Mouse (Mus musculus) limb, embryonic 15.5 days (tissue): ENCODE measurements at regions not wholly inside any gene's neighbourhood (a gene's known extent, or its start where the extent isn't known, plus 50 kb on each side); places are given as distances from the start of the nearest gene placed in this dataset.
"Not testable (repeated sequence)": the region's sequence is repeated elsewhere in the genome, so short reads cannot be mapped to it uniquely, and the experiment has no call there.

Experiments used
- ATAC-seq: fragments of 200-750 bp; cut with Nextera tagmentation; 2 replicates; pipeline ENCODE4 v1.8.0; 2017; ENCODE audit warnings: low read depth, moderate TSS enrichment; ENCODE audit not compliant: insufficient number of reproducible peaks, low FRiP score, low TSS enrichment
- H3K27ac ChIP-seq: fragments of 300-500 bp; sonication (generic); 2 replicates; pipeline ENCODE4 v1.5.1; 2015; ENCODE audit warnings: moderate library complexity, mild to moderate bottlenecking, inconsistent platforms
- H3K27me3 ChIP-seq: fragments of 300-500 bp; sonication (generic); 2 replicates; pipeline ENCODE4 v1.6.1; 2015; ENCODE audit warnings: inconsistent platforms
- H3K36me3 ChIP-seq: fragments of 300-500 bp; sonication (generic); 2 replicates; pipeline ENCODE4 v1.6.1; 2015; ENCODE audit warnings: inconsistent platforms
- H3K4me1 ChIP-seq: fragments of 300-500 bp; sonication (generic); 2 replicates; pipeline ENCODE4 v1.6.1; 2015; ENCODE audit warnings: inconsistent platforms
- H3K4me2 ChIP-seq: fragments of 300-500 bp; sonication (generic); 2 replicates; pipeline ENCODE4 v1.6.1; 2015; ENCODE audit warnings: mild to moderate bottlenecking, inconsistent platforms
- H3K4me3 ChIP-seq: fragments of 300-500 bp; sonication (generic); 2 replicates; pipeline ENCODE4 v1.5.1; 2015; ENCODE audit warnings: mild to moderate bottlenecking, inconsistent platforms
- H3K9ac ChIP-seq: fragments of 300-500 bp; sonication (generic); 2 replicates; pipeline ENCODE4 v1.6.1; 2015; ENCODE audit warnings: inconsistent platforms
- H3K9me3 ChIP-seq: fragments of 300-500 bp; sonication (generic); 2 replicates; pipeline ENCODE4 v1.6.1; 2016; ENCODE audit warnings: inconsistent platforms
- WGBS: fragments of 180-500 bp; shearing (Covaris S2); methylation state at CpG from one replicate; pipeline ENCODE4 v1.1.7; 2015; 5-methylcytosine and 5-hydroxymethylcytosine counted together

DNA sequence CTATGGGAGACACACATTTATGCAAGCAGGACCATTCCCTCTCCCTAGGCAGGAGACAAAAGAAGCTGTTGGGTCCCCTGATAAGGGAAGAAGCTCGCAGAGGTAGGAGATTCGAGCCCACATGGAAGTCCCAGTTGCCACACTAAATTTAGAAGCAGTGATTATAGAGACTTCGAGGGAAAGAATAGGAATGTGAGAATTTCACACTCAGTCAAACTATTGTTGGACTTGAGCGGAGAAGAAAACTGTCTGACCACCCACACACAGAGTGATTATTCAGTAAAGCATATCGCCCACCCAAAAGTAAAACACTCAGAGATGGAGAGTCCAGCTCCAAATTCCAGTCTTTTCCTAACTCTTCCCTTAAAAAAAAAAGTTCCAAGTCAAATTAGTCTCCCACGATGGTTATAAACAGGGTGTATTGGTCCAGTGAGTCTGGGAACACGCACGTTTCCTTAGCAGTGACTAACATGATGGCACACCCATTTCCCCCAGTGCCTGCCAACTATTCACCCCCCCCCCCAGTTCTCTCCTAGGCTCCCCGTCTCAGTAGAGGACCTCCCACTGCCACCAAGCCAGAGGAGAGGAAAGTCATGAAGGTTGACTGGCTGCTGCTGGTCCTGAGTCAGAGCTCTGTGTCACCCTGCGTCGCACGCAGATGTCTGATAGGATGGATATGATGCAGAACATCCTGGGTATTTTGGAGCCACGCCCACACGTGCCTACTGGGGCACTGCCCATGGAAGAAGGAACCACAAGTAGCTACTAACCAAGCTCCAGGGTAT lies 120.1 kb downstream of the Tcp10c start:
- H3K4me1 ChIP-seq = peaks cover 12% of the 10 kb centered on the region
- H3K27ac ChIP-seq = no peak overlapping the region
- no peaks in the 10 kb centered on the region for H3K36me3 ChIP-seq
- H3K4me3 ChIP-seq = no peak overlapping the region
- H3K9me3 ChIP-seq = no peaks in the 10 kb centered on the region
- no peak overlapping the region for H3K9ac ChIP-seq
- ATAC-seq = peak; percentile 52; the same call in 1 of the 2 replicates
- WGBS = 60% methylated on average over 14 of the region's 14 CpGs
- H3K27me3 ChIP-seq = no peaks in the 10 kb centered on the region
- H3K4me2 ChIP-seq = no peak overlapping the region

- Histone ChIP-seq H3K4me3 (no peak overlapping the region), H3K27me3 (no peaks in the 10 kb centered on the region), H3K36me3 (no peaks in the 10 kb centered on the region), H3K9ac (no peak overlapping the region), H3K9me3 (no peaks in the 10 kb centered on the region), H3K27ac (peak overlapping the region; percentile 65), H3K4me1 (peaks cover 24% of the 10 kb centered on the region), H3K4me2 (peak overlapping the region; percentile 26; the same call in 1 of the 2 replicates)
- no peak for ATAC-seq
- WGBS = 16% methylated on average over 5 of the region's 5 CpGs
These were observed 124.6 kb downstream of the Tcp10c start for GRCm38 (mm10) chr17:13478866-13479571.

- Histone ChIP-seq H3K36me3 (no peaks in the 10 kb centered on the region), H3K4me2 (peak overlapping the region; percentile 26; the same call in 1 of the 2 replicates), H3K27ac (peak overlapping the region; percentile 65), H3K4me3 (no peak overlapping the region), H3K9ac (no peak overlapping the region), H3K4me1 (peaks cover 23% of the 10 kb centered on the region), H3K27me3 (no peaks in the 10 kb centered on the region), H3K9me3 (no peaks in the 10 kb centered on the region)
- no peak; the same call in 1 of the 2 replicates for ATAC-seq
- 9% methylated on average over 10 of the region's 12 CpGs for WGBS
These were observed 125.2 kb downstream of the Tcp10c start for GRCm38 (mm10) chr17:13479572-13480063.

DNA sequence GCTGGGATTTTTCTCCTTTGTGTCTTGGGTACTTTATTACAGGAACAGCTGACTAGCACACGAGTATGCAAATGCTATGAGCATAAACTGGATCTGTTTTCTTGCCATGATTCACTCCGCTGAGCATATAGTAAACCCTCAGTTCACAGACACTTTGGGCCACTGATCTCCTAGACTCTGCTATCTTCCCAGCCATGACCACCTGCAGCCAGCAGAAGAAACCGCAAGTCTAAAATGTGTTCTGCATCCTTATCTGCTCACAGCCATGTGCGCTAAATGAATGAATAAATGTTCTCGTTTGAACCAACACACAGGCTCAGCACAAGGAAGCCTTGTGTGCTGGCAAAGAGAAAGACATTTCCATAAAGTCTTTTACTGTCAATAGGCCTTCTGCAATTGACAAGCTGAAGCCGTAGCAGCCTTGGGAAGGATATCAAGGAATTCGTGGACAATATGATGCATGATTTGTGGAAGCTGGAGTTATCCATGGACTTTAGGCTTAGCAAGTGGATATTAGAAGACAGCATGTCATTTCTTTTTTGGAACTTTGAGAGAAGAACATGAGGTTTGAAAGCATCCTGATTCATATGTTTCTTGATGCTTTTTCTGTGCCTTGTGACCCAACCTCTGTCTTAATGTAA lies 127.2 kb downstream of the Tcp10c start:
- Histone ChIP-seq H3K4me3 (no peak overlapping the region), H3K4me2 (no peak overlapping the region), H3K4me1 (peaks cover 20% of the 10 kb centered on the region), H3K9ac (no peak overlapping the region), H3K36me3 (no peaks in the 10 kb centered on the region), H3K27me3 (no peaks in the 10 kb centered on the region), H3K9me3 (no peaks in the 10 kb centered on the region), H3K27ac (no peak overlapping the region)
- 62% methylated on average over 7 of the region's 7 CpGs for WGBS
- ATAC-seq = no peak

DNA sequence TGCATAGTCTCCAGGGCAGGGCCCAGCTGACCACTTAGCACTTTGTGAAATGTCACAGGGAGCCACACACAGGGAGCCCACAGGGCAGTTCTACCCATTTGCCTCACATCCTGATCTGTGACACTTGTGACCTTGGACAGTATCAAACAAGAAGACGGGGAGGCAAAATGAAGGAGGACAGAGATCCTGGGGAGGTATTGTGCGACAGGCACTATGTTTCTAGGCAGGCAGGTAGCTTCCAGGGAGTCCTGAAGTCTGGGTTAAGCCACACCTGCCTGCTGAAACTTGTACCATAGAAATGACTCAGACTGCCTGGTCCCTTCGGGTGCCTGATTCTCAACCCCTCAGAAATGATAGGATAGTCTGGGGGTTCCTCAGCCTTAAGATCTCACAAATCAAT lies 127.8 kb downstream of the Tcp10c start:
- WGBS = 71% methylated on average over 3 of the region's 3 CpGs
- no peak overlapping the region for H3K4me2 ChIP-seq
- no peaks in the 10 kb centered on the region for H3K9me3 ChIP-seq

DNA sequence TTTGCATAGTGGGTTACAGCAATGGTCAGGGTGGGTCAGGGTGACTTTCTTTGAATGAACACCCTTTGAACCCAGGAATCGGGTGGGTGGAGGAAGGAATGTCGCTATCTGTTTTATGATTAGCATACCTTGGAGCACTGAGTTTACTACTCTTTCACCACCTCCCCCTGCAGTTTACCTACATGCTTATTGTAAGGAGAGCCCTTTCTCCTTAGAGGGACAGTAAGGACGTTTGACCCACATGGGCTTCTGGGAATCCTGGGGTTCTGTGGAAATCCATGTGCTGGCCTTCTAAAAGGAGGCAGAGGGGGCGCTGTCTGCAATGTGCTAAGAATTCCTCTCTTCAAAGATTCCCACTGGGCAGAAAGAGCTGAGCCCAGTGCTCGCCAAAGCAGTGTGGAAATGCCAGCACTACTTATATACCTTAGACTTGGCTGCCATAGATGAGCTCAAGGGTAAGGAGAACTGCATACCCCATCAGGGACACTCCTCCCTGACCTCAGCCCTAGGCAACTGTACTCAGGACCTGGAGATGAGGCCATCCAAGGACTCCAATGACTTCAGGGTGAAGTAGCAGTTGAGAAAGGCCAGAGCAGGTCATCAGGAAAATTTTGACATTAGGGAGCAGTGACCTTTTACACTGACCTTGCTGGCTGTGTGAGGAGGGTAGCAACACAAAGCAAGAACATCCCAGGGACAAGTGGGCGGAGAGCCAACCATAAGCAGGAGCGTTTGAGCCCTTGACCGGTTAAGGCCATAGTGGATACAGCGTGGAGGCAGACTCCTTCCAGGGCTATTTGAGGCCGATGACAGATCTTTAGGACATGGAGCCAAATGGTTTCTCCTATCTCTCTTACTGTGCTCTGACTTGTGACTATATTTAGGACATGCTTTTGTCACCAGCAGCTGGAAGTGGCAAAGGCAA lies 133.2 kb downstream of the Tcp10c start:
- H3K9ac ChIP-seq = no peak overlapping the region
- no peaks in the 10 kb centered on the region for H3K4me1 ChIP-seq
- H3K9me3 ChIP-seq = no peaks in the 10 kb centered on the region
- no peak overlapping the region for H3K4me3 ChIP-seq
- no peaks in the 10 kb centered on the region for H3K36me3 ChIP-seq
- no peak overlapping the region for H3K27ac ChIP-seq
- ATAC-seq = no peak
- H3K27me3 ChIP-seq = no peaks in the 10 kb centered on the region
- 84% methylated on average over 10 of the region's 10 CpGs for WGBS
- H3K4me2 ChIP-seq = no peak overlapping the region

More for the DNA sequence above, 127.8 kb downstream of the Tcp10c start:
- no peaks in the 10 kb centered on the region for H3K27me3 ChIP-seq
- no peak for ATAC-seq
- H3K4me3 ChIP-seq = no peak overlapping the region
- H3K27ac ChIP-seq = no peak overlapping the region
- no peaks in the 10 kb centered on the region for H3K36me3 ChIP-seq
- H3K9ac ChIP-seq = no peak overlapping the region
- peaks cover 20% of the 10 kb centered on the region for H3K4me1 ChIP-seq

- H3K4me2 ChIP-seq = no peak overlapping the region
- no peak for ATAC-seq
- no peaks in the 10 kb centered on the region for H3K27me3 ChIP-seq
- 69% methylated on average over 9 of the region's 9 CpGs for WGBS
- H3K9me3 ChIP-seq = no peaks in the 10 kb centered on the region
- H3K9ac ChIP-seq = no peak overlapping the region
- no peak overlapping the region for H3K27ac ChIP-seq
- no peak overlapping the region for H3K4me3 ChIP-seq
- no peaks in the 10 kb centered on the region for H3K4me1 ChIP-seq
- no peaks in the 10 kb centered on the region for H3K36me3 ChIP-seq
These were observed 134.4 kb downstream of the Tcp10c start for GRCm38 (mm10) chr17:13488608-13489324.

GRCm38 (mm10) chr17:13492239-13492638 lies 137.9 kb downstream of the Tcp10c start:
- H3K4me2 ChIP-seq, H3K4me3 ChIP-seq, H3K27me3 ChIP-seq, H3K36me3 ChIP-seq, H3K4me1 ChIP-seq, H3K9me3 ChIP-seq, H3K9ac ChIP-seq, ATAC-seq, H3K27ac ChIP-seq: not testable (repeated sequence)
- WGBS = 89% methylated on average over 1 of the region's 1 CpGs

DNA sequence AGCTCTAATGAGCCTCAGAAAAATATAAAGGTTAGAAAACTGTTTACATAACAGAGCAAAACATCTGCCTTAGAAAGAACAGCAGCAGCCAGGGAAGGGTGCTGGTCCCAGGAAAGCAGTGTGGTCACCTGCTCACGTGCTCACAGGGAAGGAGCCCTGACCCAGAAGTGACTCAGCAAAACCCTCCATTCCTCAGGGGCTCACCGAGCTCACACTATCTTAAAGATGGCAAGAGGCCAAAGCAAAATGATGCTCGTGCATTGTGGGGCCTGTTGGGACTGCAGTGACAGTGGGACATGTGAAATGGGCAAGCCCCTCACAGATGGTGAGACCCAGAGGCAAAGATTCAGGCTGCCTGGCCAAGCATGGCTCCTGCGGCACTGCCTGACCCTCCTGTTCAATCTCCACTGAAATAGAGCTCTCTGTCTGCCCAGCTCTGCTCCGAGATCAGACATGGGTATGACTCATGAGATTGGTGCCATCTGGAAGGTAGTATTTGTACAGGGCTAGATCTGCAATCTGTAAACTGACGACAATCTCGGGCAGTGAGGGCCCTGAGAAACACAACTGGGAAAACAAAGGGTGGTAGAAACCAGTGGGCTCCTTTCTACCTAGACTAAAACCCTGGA lies 138.4 kb downstream of the Tcp10c start:
- H3K9me3 ChIP-seq, H3K9ac ChIP-seq, H3K27ac ChIP-seq, H3K4me2 ChIP-seq, ATAC-seq, H3K27me3 ChIP-seq, H3K36me3 ChIP-seq, H3K4me1 ChIP-seq, H3K4me3 ChIP-seq: not testable (repeated sequence)
- WGBS = 40% methylated on average over 4 of the region's 7 CpGs

DNA sequence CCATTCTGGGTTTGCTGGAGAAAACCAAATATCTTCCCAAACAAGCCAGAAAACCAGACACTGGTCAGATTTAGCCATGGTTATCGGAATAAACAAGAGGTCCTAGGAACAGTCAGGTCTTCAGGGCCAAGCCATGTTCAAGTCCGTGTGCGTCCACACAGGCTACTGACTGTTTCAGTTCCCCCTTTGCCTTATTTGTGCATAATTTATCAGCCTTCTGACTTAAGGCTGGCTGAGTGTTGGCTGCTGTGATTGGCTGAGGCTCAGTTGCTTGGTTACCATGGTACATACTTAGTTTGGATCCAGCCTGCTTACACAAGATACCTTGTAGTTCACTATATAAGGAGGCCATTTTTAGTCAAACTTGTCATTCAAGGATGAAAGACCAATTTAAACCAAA lies 139.5 kb downstream of the Tcp10c start:
- not testable (repeated sequence) for H3K27me3 ChIP-seq, ATAC-seq, H3K9ac ChIP-seq, H3K36me3 ChIP-seq, H3K9me3 ChIP-seq, H3K4me2 ChIP-seq, H3K4me1 ChIP-seq, H3K27ac ChIP-seq, H3K4me3 ChIP-seq
- 92% methylated on average over 3 of the region's 3 CpGs for WGBS
